Mouse (Mus musculus) limb, embryonic 10.5 days (tissue): Measurements from ENCODE around the gene Rnf152. TPM values are rescaled to one million over a fixed set of nuclear protein-coding genes. Genes with fewer than 3 reads are reported as not detected.
A peak's percentile ranks its signal among the peaks of the same experiment; 100 is the strongest.

Experiments
- DNase-seq: peaks from one replicate; pipeline ENCODE4 v3.0.0-alpha.2; 2017; ENCODE audit warnings: low spot score
- H3K27ac ChIP-seq: fragments of 300-500 bp; sonication (generic); 2 replicates; pipeline ENCODE4 v1.5.1; 2016; ENCODE audit warnings: mild to moderate bottlenecking
- H3K27me3 ChIP-seq: fragments of 300-500 bp; sonication (generic); 2 replicates; pipeline ENCODE4 v1.6.1; 2016; ENCODE audit warnings: low read depth, mild to moderate bottlenecking; ENCODE audit not compliant: poor library complexity, severe bottlenecking
- H3K36me3 ChIP-seq: fragments of 300-500 bp; sonication (generic); 2 replicates; pipeline ENCODE4 v1.6.1; 2016; ENCODE audit warnings: mild to moderate bottlenecking, moderate library complexity
- H3K4me1 ChIP-seq: fragments of 300-500 bp; sonication (generic); 2 replicates; pipeline ENCODE4 v1.6.1; 2016
- H3K4me3 ChIP-seq: fragments of 300-500 bp; sonication (generic); 2 replicates; pipeline ENCODE4 v1.5.1; 2016; ENCODE audit warnings: mild to moderate bottlenecking, moderate library complexity
- H3K9me3 ChIP-seq: fragments of 300-500 bp; sonication (generic); replicated peaks from 2 replicates; pipeline ENCODE4 v1.6.1; 2016; ENCODE audit warnings: mild to moderate bottlenecking
- WGBS: fragments of 180-500 bp; shearing (Covaris S2); methylation state at CpG from one replicate; pipeline ENCODE4 v1.1.7; 2016; 5-methylcytosine and 5-hydroxymethylcytosine counted together
- polyA plus RNA-seq: library from polyadenylated mRNA; unstranded; fragments of >200 nt; fragmentation: Nextera tagmentation; extraction: Ambion mirVana; gene quantifications from 2 replicates; pipeline ENCODE4 v1.2.1, GENCODE M21; 2016

Gene Rnf152
- 0.11 and 0.16 TPM in 2 replicates for polyA plus RNA-seq

DNA sequence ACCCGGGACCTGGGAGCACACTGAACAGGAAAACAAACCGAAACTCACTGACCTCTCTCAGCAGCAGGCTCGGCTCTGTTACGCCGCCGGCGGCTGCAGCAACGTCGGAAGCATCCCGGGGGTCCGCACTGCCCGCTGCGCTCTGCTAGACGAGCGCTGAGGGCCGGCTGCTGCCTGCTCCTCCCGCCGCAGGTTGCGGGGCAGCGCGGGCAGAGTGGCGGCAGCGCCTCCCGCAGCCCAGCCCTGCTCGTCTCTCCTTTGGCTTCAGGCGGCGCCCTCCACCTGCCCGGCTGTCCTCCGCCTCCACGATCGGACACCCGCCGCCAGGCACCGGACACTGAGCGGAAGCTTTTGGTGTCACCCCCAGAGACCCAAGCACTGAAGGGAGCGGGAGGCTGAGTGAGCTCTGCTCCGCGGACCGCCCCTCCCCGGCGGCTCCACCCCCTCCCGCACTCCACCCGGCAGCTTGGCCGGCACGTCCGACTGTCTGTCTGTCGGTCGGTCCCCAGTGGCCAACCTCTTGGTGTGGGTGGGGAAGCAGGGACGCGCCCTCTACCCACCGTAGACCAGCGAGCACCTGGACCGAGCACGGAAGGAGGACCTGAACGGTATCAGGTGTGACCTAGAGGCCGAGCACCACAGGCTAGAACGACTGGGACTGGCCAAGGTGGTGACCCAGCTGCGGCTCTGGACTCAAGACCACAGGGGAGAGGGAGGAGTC, at the start of gene Rnf152:
Gene Rnf152, minus strand, starts transcription at position 420 of the 721 bp plus-strand sequence.
- H3K4me3 ChIP-seq: peak within 1 kb of the TSS; percentile 71
- H3K9me3 ChIP-seq: no peaks in the 10 kb centered on the region
- peak; percentile 69 for DNase-seq
- peaks cover 23% of the 10 kb centered on the region for H3K4me1 ChIP-seq
- peak within 1 kb of the TSS; percentile 70 for H3K27ac ChIP-seq
- H3K27me3 ChIP-seq: peaks cover 65% of the 10 kb centered on the region
- WGBS: under 1% methylated on average over 58 of the region's 58 CpGs
- H3K36me3 ChIP-seq: no peaks in the 10 kb centered on the region

DNA sequence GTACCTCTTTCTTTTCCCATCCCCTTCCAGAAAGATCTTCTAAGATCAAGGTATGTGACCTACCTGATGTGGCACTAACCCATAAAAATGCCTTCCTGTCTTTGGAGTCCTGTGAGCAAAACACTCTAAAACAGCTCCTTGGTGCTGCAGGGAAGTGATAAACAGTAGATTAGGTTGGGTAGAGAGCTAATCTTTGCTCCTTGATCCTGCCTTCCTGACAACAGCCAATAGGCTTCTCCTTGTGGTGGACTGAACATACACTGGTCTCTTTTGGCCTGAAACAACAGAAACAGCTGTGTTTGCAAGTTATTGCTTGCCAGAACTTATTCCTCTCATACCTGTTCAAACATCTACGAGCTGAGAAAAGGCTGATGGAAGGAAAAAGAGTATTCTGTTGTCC, 46.3 kb upstream of the Rnf152 start:
- no peak for DNase-seq
- H3K9me3 ChIP-seq: no peaks in the 10 kb centered on the region
- no peaks in the 10 kb centered on the region for H3K36me3 ChIP-seq
- no peaks in the 10 kb centered on the region for H3K27me3 ChIP-seq
- 76% methylated on average over 1 of the region's 1 CpGs for WGBS
- no peaks in the 10 kb centered on the region for H3K4me1 ChIP-seq
- no peak overlapping the region for H3K27ac ChIP-seq
- no peak overlapping the region for H3K4me3 ChIP-seq

DNA sequence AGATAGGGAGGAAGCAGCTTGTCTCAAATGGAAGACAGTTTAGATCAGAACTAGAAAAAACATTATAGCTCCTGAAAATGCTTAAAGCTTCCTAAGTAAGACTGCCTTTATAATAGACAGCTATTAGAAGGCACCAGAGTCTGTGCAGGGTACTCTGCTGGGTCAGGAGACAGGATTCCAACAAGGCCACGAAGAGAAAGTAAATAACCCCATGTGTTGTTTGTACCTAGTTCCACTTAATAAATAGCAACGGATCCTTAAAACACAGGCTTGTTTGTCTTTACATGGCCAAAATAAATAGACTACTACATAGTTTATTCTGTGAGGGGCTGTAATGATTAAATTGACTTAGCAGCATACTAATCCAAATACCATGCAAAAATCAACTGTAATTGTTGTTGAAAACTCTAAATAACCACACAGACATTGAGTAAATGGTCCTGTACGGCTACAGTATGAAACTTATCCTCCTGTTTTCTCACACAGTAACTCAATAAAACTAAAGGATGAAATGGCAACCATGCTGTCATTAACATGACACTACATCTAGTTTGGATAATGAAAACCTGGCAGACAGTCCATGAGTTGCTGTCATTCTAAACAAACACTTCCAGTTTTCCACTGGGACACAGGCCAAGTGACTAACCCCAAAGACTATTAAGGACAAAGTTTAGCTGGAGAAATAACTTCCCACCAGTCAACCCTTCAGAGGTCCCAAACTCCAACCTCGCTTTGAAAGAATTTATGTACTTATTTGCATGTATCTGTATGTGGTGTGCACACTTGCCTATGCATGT, 27.8 kb upstream of the Rnf152 start:
- no peaks in the 10 kb centered on the region for H3K9me3 ChIP-seq
- H3K36me3 ChIP-seq: no peaks in the 10 kb centered on the region
- WGBS: 85% methylated on average over 4 of the region's 4 CpGs
- DNase-seq: no peak
- H3K4me1 ChIP-seq: no peaks in the 10 kb centered on the region
- H3K27me3 ChIP-seq: no peaks in the 10 kb centered on the region
- H3K27ac ChIP-seq: no peak overlapping the region
- H3K4me3 ChIP-seq: no peak overlapping the region

DNA sequence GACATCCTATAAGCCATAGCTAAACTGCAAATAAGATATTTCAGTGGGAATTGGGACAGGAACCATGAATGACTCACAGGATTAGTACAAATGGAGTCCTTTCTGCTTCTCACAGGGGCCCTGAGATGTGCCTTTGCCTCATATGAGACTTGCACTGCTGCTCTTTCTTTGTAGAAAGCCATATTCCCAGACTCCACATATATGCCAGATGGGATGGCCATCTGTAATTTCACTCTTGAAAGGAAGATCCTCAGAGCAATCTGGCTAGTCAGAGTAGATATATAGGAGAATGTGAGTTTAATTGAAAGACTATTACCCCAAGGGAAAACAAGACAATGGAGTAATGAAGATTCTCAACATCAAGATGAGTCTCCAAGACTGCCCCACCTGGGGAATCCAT, 21.0 kb upstream of the Rnf152 start:
- Histone ChIP-seq H3K36me3 (no peaks in the 10 kb centered on the region), H3K4me3 (no peak overlapping the region), H3K27me3 (no peaks in the 10 kb centered on the region), H3K4me1 (no peaks in the 10 kb centered on the region), H3K27ac (no peak overlapping the region), H3K9me3 (no peaks in the 10 kb centered on the region)
- no peak for DNase-seq

DNA sequence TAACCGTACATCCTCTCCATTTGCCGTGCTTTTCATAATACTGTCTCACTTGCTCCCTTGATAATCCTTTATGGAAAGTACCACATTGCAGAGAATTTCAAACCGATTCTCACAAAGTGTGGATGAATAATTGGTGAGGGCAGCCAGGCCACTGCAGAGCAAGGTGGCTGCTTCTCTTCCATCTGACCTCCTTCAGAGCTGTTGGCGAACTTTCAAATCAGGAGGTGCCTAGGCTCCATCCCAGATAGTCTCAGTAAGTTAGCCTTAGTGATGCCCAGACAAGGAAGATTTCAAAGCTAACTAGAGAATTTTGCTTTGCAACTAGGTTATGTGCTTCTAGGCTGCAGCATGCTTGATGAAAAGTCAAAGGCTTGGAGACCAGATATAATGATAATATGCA, 18.1 kb upstream of the Rnf152 start:
- Histone ChIP-seq H3K27me3 (no peaks in the 10 kb centered on the region), H3K27ac (no peak overlapping the region), H3K4me3 (no peak overlapping the region), H3K9me3 (no peaks in the 10 kb centered on the region), H3K4me1 (no peaks in the 10 kb centered on the region), H3K36me3 (no peaks in the 10 kb centered on the region)
- 90% methylated on average over 4 of the region's 4 CpGs for WGBS
- DNase-seq: no peak

DNA sequence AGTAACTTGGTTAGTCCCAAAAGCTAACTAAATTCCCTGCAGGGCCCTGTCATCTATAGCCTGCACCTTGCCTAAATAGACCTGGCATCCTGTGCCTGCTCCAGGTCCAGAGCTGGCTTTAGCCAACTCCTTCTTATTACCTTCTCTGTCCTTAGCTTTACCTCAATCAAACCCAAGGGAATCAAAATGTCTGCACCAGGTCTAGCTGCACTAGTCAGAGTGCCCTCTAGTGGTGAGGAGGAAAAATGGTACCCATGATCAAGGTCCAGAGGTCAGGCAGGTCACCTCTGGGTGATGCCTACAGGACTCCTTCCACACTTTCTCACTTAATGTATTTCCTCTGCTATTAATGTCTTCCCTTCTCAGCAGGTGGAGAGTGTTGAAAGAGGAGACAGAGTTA, 6.2 kb upstream of the Rnf152 start:
- Histone ChIP-seq H3K4me1 (0 out of 2 replicates have a peak, but pooled peaks cover 3% of the 10 kb centered on the region), H3K27ac (no peak overlapping the region), H3K9me3 (no peaks in the 10 kb centered on the region), H3K27me3 (peaks cover 22% of the 10 kb centered on the region; the same call in 1 of the 2 replicates), H3K4me3 (no peak overlapping the region), H3K36me3 (no peaks in the 10 kb centered on the region)
- no peak for DNase-seq

DNA sequence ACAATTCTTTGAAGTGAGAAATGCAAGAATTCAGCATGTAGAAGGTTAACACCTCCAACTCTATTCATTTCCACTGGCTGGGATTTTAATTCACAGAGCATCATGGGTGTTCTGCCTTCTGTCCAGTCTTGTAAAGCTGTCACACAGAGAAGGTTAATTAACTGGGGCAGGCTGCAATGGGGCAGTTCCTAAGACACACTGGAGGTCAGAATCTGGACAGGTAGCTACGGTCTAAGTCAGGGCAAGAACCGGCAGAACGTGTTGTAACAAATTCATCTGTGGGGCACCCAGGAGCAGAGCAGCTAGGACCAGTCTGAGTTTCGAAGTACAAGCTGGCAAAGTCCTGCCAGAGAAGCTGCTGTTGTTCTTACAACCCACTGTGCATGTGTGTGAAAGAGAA, 2.4 kb upstream of the Rnf152 start:
- no peak overlapping the region for H3K27ac ChIP-seq
- peaks cover 56% of the 10 kb centered on the region for H3K27me3 ChIP-seq
- H3K4me3 ChIP-seq: no peak overlapping the region
- no peaks in the 10 kb centered on the region for H3K9me3 ChIP-seq
- no peak for DNase-seq
- H3K36me3 ChIP-seq: no peaks in the 10 kb centered on the region
- peaks cover 23% of the 10 kb centered on the region for H3K4me1 ChIP-seq
- 64% methylated on average over 4 of the region's 4 CpGs for WGBS

DNA sequence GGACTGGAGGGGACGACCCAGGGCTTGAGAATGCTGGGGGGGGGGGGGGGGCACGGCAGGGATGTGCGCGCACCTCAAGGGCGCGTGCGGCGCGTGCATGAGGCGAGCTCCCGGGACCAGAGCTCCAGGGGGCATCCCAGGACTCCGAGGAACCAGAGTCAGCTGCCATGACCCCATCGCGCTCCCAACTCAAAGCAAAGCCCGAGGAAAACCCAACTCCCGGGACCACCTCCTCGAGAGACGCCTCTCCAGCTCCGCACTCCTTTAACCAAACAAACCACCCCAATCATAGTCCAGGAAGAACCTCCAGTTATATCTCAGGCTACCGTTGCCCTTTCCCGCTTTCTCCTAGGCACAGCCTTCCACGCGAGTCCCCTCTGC, 610 bp downstream of the Rnf152 start:
- DNase-seq: peak; percentile 65

DNA sequence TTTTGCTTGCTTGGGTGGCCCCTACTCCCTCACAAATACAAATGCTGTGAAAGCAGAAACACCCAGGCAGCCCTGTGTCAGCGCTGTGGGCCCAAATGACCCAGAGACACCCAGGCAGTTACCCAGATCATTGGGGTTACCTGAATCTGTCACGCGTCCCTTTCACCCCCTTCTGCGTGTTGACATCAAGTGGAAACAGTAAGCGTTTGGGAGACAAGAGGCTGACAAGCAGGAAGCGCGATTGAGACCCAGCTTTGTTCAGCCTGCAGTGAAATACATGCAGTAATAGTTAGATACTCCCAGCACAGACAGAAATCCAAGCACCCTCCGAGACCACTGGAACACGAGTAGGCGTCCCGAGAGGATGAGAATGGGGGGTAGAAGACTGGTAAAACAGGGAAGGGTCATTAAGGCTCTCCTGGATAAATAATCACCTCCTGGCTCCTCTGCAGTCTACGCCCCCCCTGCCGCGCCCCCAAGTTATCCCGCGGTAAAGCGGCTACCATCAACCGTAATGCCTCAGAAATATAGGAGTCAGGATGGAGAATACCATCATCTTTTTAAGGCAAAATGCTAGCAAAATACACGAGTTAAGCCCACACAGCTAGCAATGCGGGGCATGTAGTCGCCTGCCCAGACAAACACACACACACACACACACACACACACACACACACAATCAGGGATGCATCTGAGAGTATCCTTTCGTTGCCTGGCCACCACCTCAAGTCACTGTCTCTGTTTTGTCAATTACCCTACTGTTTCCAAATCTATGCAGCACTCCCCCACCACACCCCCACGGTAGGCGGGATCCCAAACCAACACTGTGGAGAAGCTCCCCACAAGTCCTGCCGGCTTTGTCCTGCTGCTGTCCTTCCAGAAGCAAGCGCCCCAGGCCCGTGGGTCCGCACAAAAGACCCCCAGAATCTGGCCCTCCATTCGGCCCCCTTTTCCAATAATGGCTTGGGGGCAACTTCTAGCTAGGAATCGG, 1.3 kb downstream of the Rnf152 start:
- Histone ChIP-seq H3K27me3 (peaks cover 62% of the 10 kb centered on the region), H3K4me3 (peak overlapping the region; percentile 71), H3K36me3 (no peaks in the 10 kb centered on the region), H3K9me3 (no peaks in the 10 kb centered on the region), H3K4me1 (peaks cover 23% of the 10 kb centered on the region), H3K27ac (peak overlapping the region; percentile 70)
- 5% methylated on average over 30 of the region's 30 CpGs for WGBS
- DNase-seq: peak; percentile 49

More for the DNA sequence above, 610 bp downstream of the Rnf152 start:
- Histone ChIP-seq H3K36me3 (no peaks in the 10 kb centered on the region), H3K9me3 (no peaks in the 10 kb centered on the region), H3K4me3 (peak overlapping the region; percentile 71), H3K27ac (peak overlapping the region; percentile 70), H3K4me1 (peaks cover 23% of the 10 kb centered on the region), H3K27me3 (peaks cover 65% of the 10 kb centered on the region)
- 0% methylated on average over 18 of the region's 23 CpGs for WGBS

DNA sequence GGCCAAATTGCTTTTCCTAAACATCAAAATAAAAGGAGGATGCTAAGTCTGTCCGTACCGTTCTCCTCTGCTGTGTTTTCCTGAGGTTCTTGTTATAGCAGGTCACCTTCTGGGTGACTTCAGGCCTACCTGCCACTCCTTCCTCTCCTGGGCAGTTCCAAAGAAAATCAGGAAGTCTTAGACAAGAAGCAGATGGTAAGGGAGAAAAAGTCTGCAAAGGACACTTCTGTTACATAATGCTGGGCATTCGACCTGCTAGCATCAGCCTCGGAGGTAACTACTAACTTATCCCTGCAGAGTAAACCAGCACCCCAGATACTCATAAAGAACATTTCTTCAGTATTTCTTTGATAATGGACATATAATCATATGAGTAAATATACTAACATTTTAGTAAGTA, 4.7 kb downstream of the Rnf152 start:
- Histone ChIP-seq H3K27me3 (peaks cover 34% of the 10 kb centered on the region), H3K36me3 (no peaks in the 10 kb centered on the region), H3K4me3 (no peak overlapping the region), H3K4me1 (peaks cover 20% of the 10 kb centered on the region), H3K9me3 (no peaks in the 10 kb centered on the region), H3K27ac (no peak overlapping the region)
- WGBS: 89% methylated on average over 4 of the region's 4 CpGs
- no peak for DNase-seq

DNA sequence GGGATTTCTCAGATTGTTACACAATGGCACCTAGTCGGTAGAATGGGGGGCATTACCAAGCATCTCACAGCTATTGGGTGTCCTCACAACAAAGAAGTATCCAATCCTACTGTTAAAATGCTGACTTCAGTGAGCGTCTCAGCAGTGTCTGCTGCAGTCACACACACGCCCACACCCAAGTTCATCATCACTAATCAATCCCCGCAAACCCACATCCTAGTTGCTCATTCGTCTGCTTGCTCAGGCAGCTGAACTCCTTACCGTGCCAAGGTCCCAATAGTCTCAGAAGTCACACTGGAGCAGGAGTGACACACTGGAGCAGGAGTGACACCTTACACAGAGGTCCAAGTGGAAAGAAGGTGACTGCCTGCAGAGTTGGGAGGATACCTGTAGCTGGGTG, 14.2 kb downstream of the Rnf152 start:
- no peak for DNase-seq
- H3K27me3 ChIP-seq: no peaks in the 10 kb centered on the region
- H3K9me3 ChIP-seq: no peaks in the 10 kb centered on the region
- no peak overlapping the region for H3K27ac ChIP-seq
- H3K4me3 ChIP-seq: no peak overlapping the region
- no peaks in the 10 kb centered on the region for H3K4me1 ChIP-seq
- H3K36me3 ChIP-seq: no peaks in the 10 kb centered on the region
- 92% methylated on average over 6 of the region's 6 CpGs for WGBS

DNA sequence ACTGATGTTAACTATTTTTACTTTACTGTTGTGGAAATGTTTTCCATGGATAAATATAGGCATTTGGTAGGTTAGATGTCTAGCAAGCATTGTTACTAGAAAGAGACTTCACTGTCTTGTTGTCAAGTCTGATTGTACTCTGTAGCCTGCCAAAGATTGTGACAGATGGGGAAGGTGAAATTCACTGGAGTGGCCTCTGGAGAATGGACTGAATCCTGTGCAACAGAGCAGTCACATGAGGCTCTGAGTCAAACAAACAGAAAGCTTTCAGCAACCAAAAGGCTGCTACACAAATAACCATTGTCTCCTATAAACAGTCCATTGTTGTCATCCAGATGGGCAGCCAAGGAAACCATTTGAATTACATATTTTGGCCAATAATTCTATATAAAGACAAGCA, 15.6 kb downstream of the Rnf152 start:
- Histone ChIP-seq H3K27me3 (no peaks in the 10 kb centered on the region), H3K27ac (no peak overlapping the region), H3K4me1 (no peaks in the 10 kb centered on the region), H3K4me3 (no peak overlapping the region), H3K36me3 (no peaks in the 10 kb centered on the region), H3K9me3 (no peaks in the 10 kb centered on the region)
- no peak for DNase-seq
